Mouse (Mus musculus) right cerebral cortex, postnatal 4 days (tissue): ENCODE results near the gene Zfp52.

Experiments
- DNase-seq: peaks from one replicate; pipeline ENCODE4 v3.0.0-alpha.2; 2022

The Zfp52 gene

DNA sequence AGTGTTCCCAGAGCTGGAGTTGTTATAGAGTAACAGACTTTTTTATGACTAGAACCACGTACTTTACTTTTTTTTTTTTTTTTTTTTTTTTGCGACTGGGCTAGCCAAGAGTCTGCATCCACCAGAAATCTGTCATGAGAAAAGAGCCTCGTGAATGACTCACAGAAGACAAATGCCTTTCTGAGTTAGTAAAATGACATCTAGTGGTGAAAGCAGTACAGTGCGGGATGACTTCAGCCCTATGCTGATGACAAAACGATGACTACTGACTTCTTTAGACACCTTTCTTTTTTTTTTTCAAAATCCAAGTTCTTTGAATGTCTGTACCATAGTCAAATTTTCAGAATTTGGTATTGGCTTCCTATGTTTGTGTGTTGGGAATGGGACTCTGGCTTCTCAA is 30.9 kb downstream of the Zfp52 start:
- DNase-seq = peak; percentile 13

DNA sequence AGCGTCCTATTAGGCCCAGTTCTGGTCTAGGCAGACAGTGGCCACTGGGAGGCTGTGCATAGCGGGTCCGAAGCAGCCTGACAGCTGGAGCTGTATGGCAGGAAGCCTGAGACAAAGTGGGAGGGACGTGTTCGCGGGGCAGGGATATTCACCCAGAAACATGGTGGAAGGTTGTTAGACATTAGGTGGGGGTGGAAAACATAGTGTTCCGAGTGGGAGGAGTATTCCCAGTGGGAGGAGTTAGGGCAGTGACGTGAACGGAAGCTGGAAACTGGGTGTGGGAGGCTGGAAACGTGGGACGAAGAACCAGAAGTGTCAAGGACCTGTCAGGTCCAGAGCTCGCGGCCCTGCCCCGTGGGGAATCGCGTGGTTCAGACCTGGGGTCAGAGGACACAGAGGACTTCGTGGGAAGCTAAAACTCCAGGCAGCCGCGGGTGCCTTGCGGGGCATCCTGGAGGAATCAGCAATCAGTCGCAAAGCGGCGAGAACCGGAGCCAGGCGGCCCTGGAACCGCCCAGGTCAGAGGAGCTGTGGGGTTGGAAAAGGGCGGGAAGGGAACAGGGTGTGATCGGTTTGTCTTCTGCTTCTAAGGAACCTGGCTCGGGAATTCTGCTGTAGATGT is 31.5 kb downstream of the Zfp52 start, which contains the start of gene Zfp948:
Gene Zfp948 (plus strand): TSS at position 281 of the 622 bp plus-strand sequence.
- peak; percentile 67 for DNase-seq

- peak; percentile 22 for DNase-seq
Measured at GRCm38 (mm10) chr17:21567696-21568095, 32.4 kb downstream of the Zfp52 start.

DNA sequence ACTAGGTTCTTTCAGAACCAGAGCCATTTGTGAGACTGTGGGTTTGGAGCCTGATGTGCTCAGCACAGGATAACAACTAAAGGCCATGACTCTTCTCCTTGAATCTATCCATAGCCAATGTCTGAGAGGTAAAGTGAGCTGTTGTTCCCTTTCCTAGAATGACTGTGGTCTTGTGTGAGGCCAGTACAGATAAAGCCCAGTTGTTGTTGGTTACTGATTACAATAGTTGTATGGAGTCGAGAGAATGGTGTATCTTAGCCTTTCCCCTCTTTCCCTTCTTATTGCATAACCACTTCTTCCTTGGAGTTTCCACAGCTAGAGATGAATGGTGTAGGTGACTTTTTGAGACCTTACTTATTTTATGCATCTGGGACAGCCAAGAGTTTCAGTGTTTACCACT is 43.7 kb downstream of the Zfp52 start:
- DNase-seq = no peak

DNA sequence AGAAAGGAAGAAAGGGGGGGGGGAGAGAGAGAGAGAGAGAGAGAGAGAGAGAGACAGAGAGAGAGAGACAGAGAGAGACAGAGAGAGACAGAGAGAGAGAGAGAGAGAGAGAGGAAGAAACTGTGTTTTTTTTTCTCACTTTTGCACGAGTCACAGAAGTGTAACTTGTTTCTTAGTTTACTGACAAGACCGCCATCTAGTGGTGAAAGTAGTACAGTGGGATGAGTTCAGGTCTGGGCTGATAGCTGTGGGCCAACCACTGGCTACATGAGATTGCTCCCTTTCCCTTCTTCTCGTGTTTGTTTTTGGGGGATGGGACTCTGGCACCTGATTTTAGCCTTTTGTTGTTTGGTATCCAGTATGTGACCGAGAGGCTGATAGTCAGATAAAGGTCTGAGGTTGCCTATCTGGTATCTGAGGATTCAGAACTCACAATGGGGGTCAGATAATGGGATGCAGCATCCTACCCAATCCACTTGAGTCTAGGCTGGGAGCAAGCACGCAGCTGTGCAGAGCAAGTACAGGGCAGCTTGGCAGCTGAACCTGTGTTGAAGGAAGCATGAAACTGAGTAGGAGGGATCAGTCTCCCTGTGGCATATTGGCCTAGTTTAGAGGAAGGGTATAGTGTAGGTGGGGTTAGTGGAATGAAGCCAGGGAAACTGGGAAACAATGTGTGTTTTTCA is 44.3 kb downstream of the Zfp52 start:
- DNase-seq = no peak

- no peak for DNase-seq
Measured at GRCm38 (mm10) chr17:21585521-21585920, 50.2 kb downstream of the Zfp52 start.
